Mouse (Mus musculus) forebrain, postnatal 0 days (tissue): ENCODE results near the gene Gclm. TPM values are rescaled to one million over a fixed set of nuclear protein-coding genes. Genes with fewer than 3 reads are reported as not detected.
"Not testable (repeated sequence)": the region's sequence is repeated elsewhere in the genome, so short reads cannot be mapped to it uniquely, and the experiment has no call there.

Experiments used
- ATAC-seq: fragments of 200-750 bp; cut with Nextera tagmentation; 2 replicates; pipeline ENCODE4 v1.8.0; 2017; ENCODE audit warnings: mild to moderate bottlenecking, moderate library complexity
- DNase-seq: peaks from one replicate; pipeline ENCODE4 v3.0.0-alpha.2; 2015
- H3K27ac ChIP-seq: fragments of 300-500 bp; sonication (generic); 2 replicates; pipeline ENCODE4 v1.5.1; 2014; ENCODE audit warnings: low read depth, mild to moderate bottlenecking, antibody characterized with exemption, low read length, moderate library complexity, mixed read lengths
- H3K27me3 ChIP-seq: fragments of 300-500 bp; sonication (generic); 2 replicates; pipeline ENCODE4 v1.6.1; 2014; ENCODE audit warnings: mild to moderate bottlenecking, low read length, mixed read lengths; ENCODE audit not compliant: insufficient read depth
- H3K36me3 ChIP-seq: fragments of 300-500 bp; sonication (generic); 2 replicates; pipeline ENCODE4 v1.6.1; 2014; ENCODE audit warnings: mild to moderate bottlenecking, moderate library complexity; ENCODE audit not compliant: insufficient read depth
- H3K4me1 ChIP-seq: fragments of 300-500 bp; sonication (generic); 2 replicates; pipeline ENCODE4 v1.6.1; 2014; ENCODE audit warnings: antibody characterized with exemption; ENCODE audit not compliant: insufficient read depth
- H3K4me2 ChIP-seq: fragments of 300-500 bp; sonication (generic); 2 replicates; pipeline ENCODE4 v1.6.1; 2014; ENCODE audit warnings: low read depth, mild to moderate bottlenecking, moderate library complexity
- H3K4me3 ChIP-seq: fragments of 300-500 bp; sonication (generic); 2 replicates; pipeline ENCODE4 v1.5.1; 2014; ENCODE audit warnings: low read depth, low read length, mixed read lengths
- H3K9ac ChIP-seq: fragments of 300-500 bp; sonication (generic); 2 replicates; pipeline ENCODE4 v1.6.1; 2014; ENCODE audit warnings: mild to moderate bottlenecking
- H3K9me3 ChIP-seq: fragments of 300-500 bp; sonication (generic); 2 replicates; pipeline ENCODE4 v1.6.1; 2016; ENCODE audit warnings: low read length
- CTCF ChIP-seq: sonication (generic); IDR thresholded peaks from 2 replicates; pipeline ENCODE4 v1.5.1; 2016; ENCODE audit warnings: antibody characterized with exemption, control low read depth, low read depth
- WGBS: fragments of 180-500 bp; shearing (Covaris S2); extraction: QIAGEN DNeasy Blood & Tissue Kit; methylation state at CpG from one replicate; pipeline ENCODE4 v1.1.7; 2014; 5-methylcytosine and 5-hydroxymethylcytosine counted together
- polyA plus RNA-seq: library from polyadenylated mRNA; unstranded; fragments of >200 nt; fragmentation: Nextera tagmentation; extraction: Ambion mirVana; gene quantifications from 2 replicates; pipeline ENCODE4 v1.2.1, GENCODE M21; 2015
- total RNA-seq: library from RNA; depleted of rRNA; stranded (reverse); fragments of >200 nt; gene quantifications from 2 replicates; pipeline ENCODE4 v1.2.3, GENCODE M21; 2014

Gclm gene
- total and polyA plus RNA-seq, 2 experiments from 2014 or later: 29.4 to 58.3 TPM

DNA sequence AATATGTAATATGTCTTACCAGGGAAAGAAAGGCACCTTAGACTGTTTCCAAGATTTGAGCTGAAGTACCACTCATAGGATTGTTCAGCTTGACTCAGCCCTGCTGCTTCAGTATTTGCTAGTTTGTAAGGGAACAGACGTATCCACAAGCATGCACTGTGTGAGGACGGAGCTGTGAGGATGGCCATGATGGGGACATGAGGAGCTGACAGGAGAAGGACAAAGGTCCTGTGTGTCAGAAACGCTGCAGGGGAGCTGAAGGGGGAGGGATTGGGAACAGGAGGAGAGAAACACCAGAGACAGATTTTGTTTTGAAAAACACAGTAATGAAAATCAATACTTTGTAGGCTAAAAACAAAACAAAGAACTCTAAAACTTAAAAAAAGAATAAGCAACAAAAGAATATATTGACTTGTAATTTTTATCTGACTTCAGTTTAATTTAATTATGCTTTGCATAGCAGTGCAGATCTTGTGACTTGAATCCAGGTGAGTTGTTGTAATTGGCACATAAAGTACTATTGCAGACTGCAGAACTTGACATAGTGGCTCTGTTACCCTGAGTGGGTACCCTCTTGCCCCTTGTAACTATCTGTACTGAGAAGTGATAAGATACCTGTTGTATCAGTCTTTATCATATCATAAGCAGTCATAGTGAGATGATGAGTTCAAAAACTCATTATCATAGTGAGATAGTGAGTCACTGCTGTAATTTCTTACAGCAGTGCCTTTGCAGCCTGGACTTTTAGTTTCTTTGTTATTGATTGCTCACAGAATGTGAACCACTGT lies 7.3 kb downstream of the Gclm start:
- TF ChIP-seq CTCF: no peak
- Histone ChIP-seq H3K36me3 (peaks cover 1% of the 10 kb centered on the region), H3K9ac (no peak overlapping the region), H3K27ac (no peak overlapping the region), H3K4me3 (no peak overlapping the region), H3K4me2 (no peak overlapping the region), H3K4me1 (peaks cover 2% of the 10 kb centered on the region; the same call in 1 of the 2 replicates), H3K27me3 (no peaks in the 10 kb centered on the region), H3K9me3 (no peaks in the 10 kb centered on the region)
- WGBS: 53% methylated on average over 3 of the region's 3 CpGs
- ATAC-seq (no peak), DNase-seq (no peak)

DNA sequence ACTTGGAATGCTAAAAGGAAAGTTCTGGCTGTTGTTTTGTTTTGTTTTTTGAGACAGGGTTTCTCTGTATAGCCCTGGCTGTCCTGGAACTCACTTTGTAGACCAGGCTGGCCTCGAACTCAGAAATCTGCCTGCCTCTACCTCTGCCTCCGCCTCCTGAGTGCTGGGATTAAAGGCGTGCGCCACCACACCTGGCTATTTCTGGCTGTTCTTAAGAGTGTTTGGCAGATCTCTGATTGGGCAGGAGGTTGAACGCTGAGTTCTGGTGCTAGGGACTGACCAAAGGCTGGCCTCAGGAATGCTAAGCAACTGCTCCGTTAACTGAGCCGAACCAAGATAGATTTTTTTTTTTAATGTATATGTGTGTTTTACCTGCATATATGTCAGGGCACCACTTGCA lies 8.7 kb downstream of the Gclm start:
- not testable (repeated sequence) for DNase-seq, H3K36me3 ChIP-seq, ATAC-seq, H3K27me3 ChIP-seq, H3K9me3 ChIP-seq, H3K9ac ChIP-seq, H3K4me2 ChIP-seq, H3K27ac ChIP-seq, H3K4me3 ChIP-seq, H3K4me1 ChIP-seq
- 90% methylated on average over 7 of the region's 7 CpGs for WGBS

DNA sequence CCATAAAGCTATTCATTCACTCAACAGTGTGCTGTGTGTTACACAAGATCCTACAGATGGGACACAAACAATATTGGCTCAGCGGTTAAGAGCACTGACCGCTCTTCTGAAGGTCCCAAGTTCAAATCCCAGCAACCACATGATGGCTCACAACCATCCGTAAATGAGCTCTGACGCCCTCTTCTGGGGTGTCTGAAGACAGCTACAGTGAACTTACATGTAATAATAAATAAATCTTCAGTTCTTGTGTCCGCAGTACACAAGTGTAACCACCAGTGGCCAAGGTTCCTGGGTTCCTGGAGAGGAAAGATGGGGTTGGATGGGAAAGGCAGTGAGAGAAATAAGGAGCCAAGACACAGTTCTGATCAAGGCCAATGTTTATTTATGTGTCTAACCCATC lies 24.6 kb downstream of the Gclm start:
- no peak; the same call in 1 of the 2 replicates for TF ChIP-seq CTCF
- Histone ChIP-seq H3K4me1 (peaks cover 2% of the 10 kb centered on the region; the same call in 1 of the 2 replicates), H3K27ac (no peak overlapping the region), H3K9me3 (no peaks in the 10 kb centered on the region), H3K27me3 (no peaks in the 10 kb centered on the region), H3K9ac (no peak overlapping the region), H3K4me2 (no peak overlapping the region), H3K4me3 (no peak overlapping the region), H3K36me3 (peaks cover 13% of the 10 kb centered on the region; the same call in 1 of the 2 replicates)
- no peak for ATAC-seq
- 74% methylated on average over 5 of the region's 5 CpGs for whole genome bisulfite sequencing
- DNase-seq: no peak

DNA sequence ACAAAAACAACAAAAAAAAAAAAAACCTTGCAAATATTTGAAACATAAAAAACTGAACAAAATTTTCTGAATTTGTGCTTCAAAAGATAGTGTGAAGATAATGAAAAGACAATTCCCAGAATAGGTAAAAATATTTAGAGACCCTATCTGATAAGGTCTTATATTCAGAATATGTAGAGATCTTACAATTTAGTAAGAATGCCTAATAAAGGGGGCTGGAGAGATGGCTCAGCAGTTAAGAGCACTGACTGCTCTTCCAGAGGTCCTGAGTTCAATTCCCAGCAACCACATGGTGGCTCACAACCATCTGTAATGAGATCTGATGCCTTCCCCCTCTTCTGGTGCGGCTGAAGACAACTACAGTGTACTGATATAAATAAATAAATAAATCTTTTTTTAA lies 27.2 kb downstream of the Gclm start:
- not testable (repeated sequence) for H3K9ac ChIP-seq, H3K4me1 ChIP-seq, H3K4me3 ChIP-seq, H3K27ac ChIP-seq, ATAC-seq, H3K9me3 ChIP-seq, DNase-seq, H3K4me2 ChIP-seq, H3K27me3 ChIP-seq
- H3K36me3 ChIP-seq: peaks cover 11% of the 10 kb centered on the region
- 71% methylated on average over 1 of the region's 1 CpGs for WGBS

DNA sequence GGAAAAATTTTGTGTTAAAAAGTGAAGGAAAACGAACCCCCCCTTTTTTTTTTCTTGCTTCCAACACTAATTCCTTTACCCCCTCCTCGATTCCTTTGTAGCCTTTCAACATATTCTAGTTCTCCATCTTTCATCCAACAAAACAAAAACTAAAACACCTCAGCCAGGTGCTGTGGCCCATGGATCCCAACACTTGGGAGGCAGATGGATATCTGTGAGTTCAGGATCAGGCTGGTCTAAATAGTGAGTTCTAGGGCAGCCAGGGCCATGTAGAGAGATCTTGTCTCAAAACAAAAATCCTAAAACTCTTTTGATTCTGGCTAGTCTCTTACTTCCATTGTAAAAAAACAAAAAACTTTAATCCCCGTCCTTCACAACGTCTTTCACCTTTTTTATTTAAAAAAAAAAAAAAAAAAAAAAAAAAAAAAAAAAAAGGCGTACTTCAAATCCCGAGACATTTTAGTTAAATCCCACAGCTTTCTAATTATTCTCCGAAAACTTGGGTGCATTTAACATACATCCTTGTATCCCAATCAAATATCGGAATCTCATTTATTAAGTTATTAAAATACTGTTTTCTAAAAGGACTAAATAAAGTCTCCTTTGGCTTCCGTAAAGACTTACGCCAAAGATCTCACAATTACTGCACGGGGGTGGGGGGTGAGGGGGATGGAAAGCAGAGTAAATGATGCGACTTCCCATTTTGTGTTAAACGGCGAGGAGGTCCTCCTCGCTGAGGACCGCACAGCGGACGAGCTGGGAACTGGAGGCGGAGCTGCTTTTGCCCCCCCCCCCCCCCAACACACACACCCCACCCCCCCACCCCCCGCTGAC lies 28.3 kb downstream of the Gclm start:
- peak overlapping the region; percentile 84 for H3K9ac ChIP-seq
- peak overlapping the region; percentile 39 for H3K4me2 ChIP-seq
- H3K27me3 ChIP-seq: no peaks in the 10 kb centered on the region
- H3K4me1 ChIP-seq: peaks cover 4% of the 10 kb centered on the region; the same call in 1 of the 2 replicates
- DNase-seq: no peak
- H3K4me3 ChIP-seq: peak overlapping the region; percentile 98
- peak overlapping the region; percentile 78 for H3K27ac ChIP-seq
- WGBS: 8% methylated on average over 19 of the region's 20 CpGs
- TF ChIP-seq CTCF: peak; percentile 27; the same call in 1 of the 2 replicates
- peak; percentile 92 for ATAC-seq
- H3K9me3 ChIP-seq: no peaks in the 10 kb centered on the region
- peaks cover 21% of the 10 kb centered on the region for H3K36me3 ChIP-seq

DNA sequence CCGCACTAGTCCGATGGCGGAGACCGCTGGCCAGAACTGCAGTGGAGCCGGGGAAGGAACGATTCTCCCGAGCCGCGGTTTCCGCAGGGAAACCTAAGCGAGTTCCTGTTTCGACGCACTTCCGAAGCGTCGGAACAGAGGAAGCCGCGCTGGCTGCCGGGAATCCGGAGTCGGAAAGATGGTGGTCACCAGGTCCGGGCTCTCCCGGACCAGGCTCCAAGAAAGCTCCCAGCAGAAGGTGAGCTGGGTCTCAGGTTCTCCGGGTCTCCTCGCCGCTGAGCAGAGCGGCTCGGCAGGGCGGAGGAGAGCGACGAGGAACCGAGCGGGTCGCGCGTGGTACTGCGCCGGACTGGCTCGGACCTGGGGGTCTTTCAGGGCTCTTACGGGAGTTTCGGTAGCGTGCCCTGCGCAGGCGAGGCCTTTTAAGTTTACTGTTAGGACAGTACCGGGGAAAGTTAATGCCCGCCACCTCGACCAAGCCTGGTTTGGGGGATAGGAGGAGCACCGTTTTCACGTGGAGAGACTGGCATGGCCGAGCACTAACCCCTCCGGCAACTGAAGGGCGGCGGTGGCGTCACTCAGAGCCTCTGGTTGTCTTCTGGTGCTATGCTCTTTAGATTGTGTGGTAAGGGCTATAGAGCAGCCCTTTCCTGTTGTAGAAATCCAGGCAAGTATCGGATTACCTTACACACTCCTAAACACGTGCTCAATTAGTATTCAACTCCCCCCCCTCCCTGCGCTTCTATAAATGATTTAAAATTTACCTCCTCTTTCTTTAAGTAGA lies 29.1 kb downstream of the Gclm start, which contains the start of gene Dnttip2:
TSS of gene Dnttip2 (plus strand) at position 148 of the 784 bp plus-strand sequence.
- H3K4me2 ChIP-seq: peak within 1 kb of the TSS; percentile 82
- peaks cover 29% of the 10 kb centered on the region for H3K36me3 ChIP-seq
- H3K27me3 ChIP-seq: no peaks in the 10 kb centered on the region
- no peaks in the 10 kb centered on the region for H3K9me3 ChIP-seq
- peak; percentile 96 for DNase-seq
- H3K4me3 ChIP-seq: peak within 1 kb of the TSS; percentile 98
- peak; percentile 98 for ATAC-seq
- no peak for TF ChIP-seq CTCF
- H3K9ac ChIP-seq: peak within 1 kb of the TSS; percentile 84
- 2% methylated on average over 57 of the region's 57 CpGs for WGBS
- H3K27ac ChIP-seq: peak within 1 kb of the TSS; percentile 78
- peaks cover 4% of the 10 kb centered on the region; the same call in 1 of the 2 replicates for H3K4me1 ChIP-seq
